Comparison of ENCODE assay signal across 28 mouse cellular contexts in the genomic region with DNA sequence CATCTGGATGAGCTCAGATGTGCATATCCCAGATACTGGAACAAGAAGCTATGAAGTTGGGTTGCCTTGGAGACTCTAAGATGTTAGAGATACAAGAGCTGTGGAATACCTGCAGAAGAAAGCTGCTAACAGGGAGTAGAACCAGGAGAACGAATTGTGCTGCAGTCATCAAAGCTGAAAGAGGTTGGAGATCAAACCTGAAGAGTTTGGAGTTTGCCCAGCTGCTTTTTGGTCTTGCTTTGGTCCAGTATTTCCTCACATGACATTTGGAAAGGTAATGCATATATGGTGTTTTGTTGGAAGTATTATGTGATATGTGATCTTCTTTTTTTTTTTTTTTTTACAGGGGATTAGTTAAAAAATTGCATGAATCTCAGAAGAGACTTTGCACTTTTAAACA. TPM values are rescaled to one million over a fixed set of nuclear protein-coding genes. Genes with fewer than 3 reads are reported as not detected.
A peak's percentile ranks its signal among the peaks of the same experiment; 100 is the strongest.
DNase-seq lines count a peak whose midpoint lies in the region; ATAC-seq and TF ChIP-seq lines count a peak whose summit lies in the region.
"Had no signal": no experiment of that assay in that cellular context is flagged by ENCODE, and none has a peak within 500 bp of the region (broad histone marks: within the 10 kb centered on the region; RNA-seq: fewer than 3 reads in every experiment).

No protein-coding gene starts in this region.

- H3K27me3 ChIP-seq in kidney, embryonic 15.5 days = no peaks in the 10 kb centered on the region
- H3K27me3 ChIP-seq in liver, adult 2 months (ENCODE audit: control insufficient read depth, insufficient read depth, low read length) = no peaks in the 10 kb centered on the region
- no peaks in the 10 kb centered on the region for H3K27me3 ChIP-seq in liver, embryonic 12.5 days (replicated peaks)
- H3K27me3 ChIP-seq: embryonic facial prominence, embryonic 13.5 days; embryonic facial prominence, embryonic 15.5 days; forebrain, embryonic 12.5 days had no signal

- no peak overlapping the region for H3K4me3 ChIP-seq in kidney, embryonic 15.5 days (replicated peaks)
- no peak overlapping the region for H3K4me3 ChIP-seq in liver, adult 2 months (ENCODE audit: insufficient read depth, low read depth, low read length)
- H3K4me3 ChIP-seq in liver, embryonic 12.5 days = no peak overlapping the region
- H3K4me3 ChIP-seq: embryonic facial prominence, embryonic 13.5 days; embryonic facial prominence, embryonic 15.5 days; erythroblast, embryonic 14.5 days; forebrain, embryonic 10.5 days; forebrain, embryonic 12.5 days had no signal

- no peak overlapping the region for H3K4me2 ChIP-seq in kidney, embryonic 15.5 days
- H3K4me2 ChIP-seq in liver, embryonic 12.5 days = no peak overlapping the region
- H3K4me2 ChIP-seq: embryonic facial prominence, embryonic 13.5 days; embryonic facial prominence, embryonic 15.5 days; forebrain, embryonic 12.5 days had no signal

- TF ChIP-seq CTCF in liver, adult 2 months (IDR thresholded peaks at IDR 0.05; ENCODE audit: low read depth, low read length) = no peak

- H3K9me3 ChIP-seq in kidney, embryonic 15.5 days (replicated peaks) = no peaks in the 10 kb centered on the region
- no peaks in the 10 kb centered on the region for H3K9me3 ChIP-seq in liver, embryonic 12.5 days (replicated peaks)
- H3K9me3 ChIP-seq: embryonic facial prominence, embryonic 13.5 days; embryonic facial prominence, embryonic 15.5 days; forebrain, embryonic 10.5 days had no signal

- H3K9ac ChIP-seq in kidney, embryonic 15.5 days = no peak overlapping the region
- no peak overlapping the region for H3K9ac ChIP-seq in liver, adult 2 months (ENCODE audit: low read depth, low read length)
- no peak overlapping the region for H3K9ac ChIP-seq in liver, embryonic 12.5 days
- H3K9ac ChIP-seq: embryonic facial prominence, embryonic 13.5 days; embryonic facial prominence, embryonic 15.5 days; forebrain, embryonic 12.5 days had no signal

- no peaks in the 10 kb centered on the region for H3K4me1 ChIP-seq in kidney, embryonic 15.5 days
- peaks cover 15% of the 10 kb centered on the region for H3K4me1 ChIP-seq in liver, adult 2 months (ENCODE audit: control insufficient read depth, insufficient read depth, low read length)
- H3K4me1 ChIP-seq in liver, embryonic 12.5 days = no peaks in the 10 kb centered on the region
- H3K4me1 ChIP-seq: embryonic facial prominence, embryonic 13.5 days; embryonic facial prominence, embryonic 15.5 days; forebrain, embryonic 10.5 days; forebrain, embryonic 12.5 days had no signal

- H3K79me2 ChIP-seq in liver, adult 2 months (ENCODE audit: control insufficient read depth, insufficient read depth, low read length) = no peaks in the 10 kb centered on the region; the same call in 1 of the 2 replicates

- no peak overlapping the region for H3K27ac ChIP-seq in kidney, embryonic 15.5 days
- peak overlapping the region; percentile 67 for H3K27ac ChIP-seq in liver, adult 2 months (replicated peaks; ENCODE audit: insufficient read depth, low read depth, low read length)
- H3K27ac ChIP-seq in liver, embryonic 12.5 days = no peak overlapping the region
- H3K27ac ChIP-seq: embryonic facial prominence, embryonic 13.5 days; embryonic facial prominence, embryonic 15.5 days; forebrain, embryonic 10.5 days; forebrain, embryonic 12.5 days had no signal

- peaks cover 22% of the 10 kb centered on the region for H3K36me3 ChIP-seq in kidney, embryonic 15.5 days
- H3K36me3 ChIP-seq in liver, adult 2 months (ENCODE audit: control insufficient read depth, insufficient read depth, low read length) = peaks cover 12% of the 10 kb centered on the region
- H3K36me3 ChIP-seq in liver, embryonic 12.5 days = peaks cover 31% of the 10 kb centered on the region

- peak; percentile 59 for DNase-seq in kidney, adult 9 months
- peak; percentile 63 for DNase-seq in liver, adult 2 months (ENCODE audit: extremely low read depth, low read depth, low spot score)
- DNase-seq: adrenal gland, adult 2 months; adrenal gland, postnatal 10 days; adrenal gland, postnatal 25 days; cerebellum, adult 11 months; cerebellum, adult 18-20 months; cerebellum, adult 8-10 months; cerebellum, adult 9-11 months; cerebellum, postnatal 14 days; cerebellum, postnatal 36 days; embryo, embryonic 11 days had no signal

- no peak for TF ChIP-seq POLR2A in liver, adult 2 months (IDR thresholded peaks at IDR 0.05; ENCODE audit: extremely low read depth, insufficient read depth, low read length)

- ATAC-seq in kidney, embryonic 15.5 days (replicated peaks; ENCODE audit: low FRiP score) = no peak
- ATAC-seq in liver, embryonic 12.5 days = no peak
- ATAC-seq: forebrain, embryonic 14.5 days; forebrain, embryonic 16.5 days had no signal

- WGBS in kidney, embryonic 15.5 days = 92% methylated on average over 1 of the region's 1 CpGs
- 33% methylated on average over 1 of the region's 1 CpGs for WGBS in liver, adult 2 months
- 68% methylated on average over 1 of the region's 1 CpGs for WGBS in liver, embryonic 12.5 days (ENCODE audit: insufficient replicate concordance)

RNA-seq across cellular contexts. Expression of a gene that starts 21.4 kb away (rescaled TPM):
- 31.4 and 32.5 TPM in 2 replicates for polyA plus RNA-seq in kidney, embryonic 15.5 days (2015; fragmentation: Nextera tagmentation; extraction: Ambion mirVana)
- 66.4 and 76.7 TPM in 2 replicates for total RNA-seq in liver, adult 2 months (2014; rRNA removed)
- polyA plus RNA-seq in liver, adult 2 months (2012; rRNA removed) = 56.0 and 60.0 TPM in 2 replicates
- polyA plus RNA-seq in liver, embryonic 12.5 days (2016; fragmentation: Nextera tagmentation; extraction: Ambion mirVana) = 10.0 and 10.8 TPM in 2 replicates
- polyA plus RNA-seq: erythroblast, embryonic 14.5 days had no signal

RNA-seq across cellular contexts. Expression of a gene that starts 23.2 kb away (rescaled TPM):
- polyA plus RNA-seq in kidney, embryonic 15.5 days (2015; fragmentation: Nextera tagmentation; extraction: Ambion mirVana) = 31.5 and 33.2 TPM in 2 replicates
- total RNA-seq in liver, adult 2 months (2014; rRNA removed) = 17.5 and 20.1 TPM in 2 replicates
- polyA plus RNA-seq in liver, adult 2 months (2012; rRNA removed) = 2.2 and 2.6 TPM in 2 replicates
- polyA plus RNA-seq in liver, embryonic 12.5 days (2016; fragmentation: Nextera tagmentation; extraction: Ambion mirVana) = 14.6 and 15.7 TPM in 2 replicates
- total RNA-seq: MEL had no signal

RNA-seq across cellular contexts. Expression of a gene that starts 37.5 kb away (rescaled TPM):
- 0.85 and 0.88 TPM in 2 replicates for polyA plus RNA-seq in kidney, embryonic 15.5 days (2015; fragmentation: Nextera tagmentation; extraction: Ambion mirVana)
- total RNA-seq in liver, adult 2 months (2014; rRNA removed) = not detected in 2 replicates
- not detected in 2 replicates for polyA plus RNA-seq in liver, adult 2 months (2012; rRNA removed)
- 0.44 and 0.57 TPM in 2 replicates for polyA plus RNA-seq in liver, embryonic 12.5 days (2016; fragmentation: Nextera tagmentation; extraction: Ambion mirVana)
- total RNA-seq: adrenal gland, adult 2 months; adrenal gland, postnatal 25 days; common myeloid progenitor, adult 5-6 weeks; MEL had no signal
- polyA plus RNA-seq: adrenal gland, adult 2 months; erythroblast, embryonic 14.5 days had no signal

RNA-seq across cellular contexts. Expression of a gene that starts 57.2 kb away (rescaled TPM):
- polyA plus RNA-seq in kidney, embryonic 15.5 days (2015; fragmentation: Nextera tagmentation; extraction: Ambion mirVana) = not detected in 2 replicates
- total RNA-seq in liver, adult 2 months (2014; rRNA removed) = not detected in 2 replicates
- polyA plus RNA-seq in liver, adult 2 months (2012; rRNA removed) = not detected in 2 replicates
- polyA plus RNA-seq in liver, embryonic 12.5 days (2016; fragmentation: Nextera tagmentation; extraction: Ambion mirVana) = not detected in 2 replicates
- total RNA-seq: adrenal gland, adult 2 months; adrenal gland, postnatal 10 days; adrenal gland, postnatal 25 days; adrenal gland, postnatal 4 days; common myeloid progenitor, adult 5-6 weeks; ES-E14; MEL had no signal
- polyA plus RNA-seq: adrenal gland, adult 2 months; brain, embryonic 14.5 days; C2C12; embryonic facial prominence, embryonic 11.5 days; embryonic facial prominence, embryonic 13.5 days; embryonic facial prominence, embryonic 15.5 days; erythroblast, embryonic 14.5 days; forebrain, embryonic 10.5 days; forebrain, embryonic 12.5 days; forebrain, embryonic 14.5 days; forebrain, embryonic 16.5 days had no signal
